Mouse (Mus musculus): Measurements from ENCODE around the gene Btf3. TPM values are rescaled to one million over a fixed set of nuclear protein-coding genes. Genes with fewer than 3 reads are reported as not detected.

Btf3 gene
- polyA plus RNA-seq (2012; fragmentation: generic; extraction: Trizol) = 1,114 TPM
- long read RNA-seq, experiment 1, transcript Btf3-204 (5 exons, 780 nt) = minor isoform, 6 of 603 reads
- long read RNA-seq, experiment 1, transcript Btf3-201 (6 exons, 1,091 nt) = minor isoform, 8 of 603 reads
- long read RNA-seq, experiment 1, transcript Btf3-205 (6 exons, 888 nt) = major isoform, 555 of 603 reads
- long read RNA-seq, experiment 1, transcript Btf3-202 (2 exons, 839 nt) = minor isoform, 6 of 603 reads
- long read RNA-seq, experiment 1, partial matches to known transcripts = 19 of 603 reads
- long read RNA-seq, experiment 1, other reads (novel, unspliced or antisense) = 9 of 603 reads
- long read RNA-seq, experiment 2, transcript Btf3-205 (6 exons, 888 nt) = major isoform, 268 of 272 reads
- long read RNA-seq, experiment 2, partial matches to known transcripts = 0 of 272 reads
- long read RNA-seq, experiment 2, other reads (novel, unspliced or antisense) = 3 of 272 reads

DNA sequence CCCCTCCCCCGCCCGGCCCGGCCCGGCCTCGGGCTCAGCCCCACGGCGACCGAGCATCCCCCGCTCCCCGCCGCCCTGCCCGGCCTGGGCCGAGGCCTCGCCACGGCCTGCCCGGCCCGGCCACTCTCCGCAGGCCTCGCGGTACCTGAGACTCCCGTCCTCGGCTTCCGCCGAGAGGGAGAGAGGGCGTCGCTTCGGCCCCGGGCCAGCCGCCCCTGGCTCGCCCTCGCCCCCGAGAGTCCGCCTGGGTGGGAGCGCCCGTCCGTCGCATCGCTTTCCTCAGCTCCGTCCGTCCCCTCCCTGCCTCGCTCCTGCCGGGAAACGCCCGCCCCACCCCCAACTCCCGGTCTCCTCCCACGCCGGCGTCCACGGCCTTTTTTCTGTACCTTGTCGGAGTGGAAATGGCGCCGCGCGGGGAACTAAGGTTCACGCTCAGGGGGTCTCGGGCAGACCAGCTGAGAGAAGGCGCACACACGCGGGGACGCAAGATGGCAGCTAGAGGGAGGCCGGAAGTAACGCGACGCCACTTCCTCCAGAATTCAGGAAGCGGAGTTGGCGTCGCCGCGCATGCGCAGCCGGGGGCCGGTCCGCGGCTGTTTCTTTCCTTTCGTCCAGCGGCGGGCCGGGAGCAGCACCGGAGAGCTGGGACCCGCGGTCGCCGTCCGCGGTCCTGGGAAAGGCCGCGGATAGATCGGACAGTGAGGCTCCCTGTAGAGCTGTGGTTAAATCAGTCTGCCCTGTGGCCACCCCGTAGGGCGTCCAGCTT lies at the start of gene Btf3:
Btf3 (minus strand) TSS at position 527 of the 766 bp plus-strand sequence.
- H3K4me3 ChIP-seq (ENCODE audit: insufficient read depth, poor library complexity, severe bottlenecking) = peak within 1 kb of the TSS; percentile 92
- H3K27me3 ChIP-seq (ENCODE audit: control insufficient read depth, insufficient read depth, insufficient read length) = no peaks in the 10 kb centered on the region
- H3ac ChIP-seq (ENCODE audit: control insufficient read depth, insufficient read length, low read depth) = peak within 1 kb of the TSS; percentile 97
- peaks cover 55% of the 10 kb centered on the region for H3K79me2 ChIP-seq (ENCODE audit: control insufficient read depth, insufficient read depth)
- no peak for TF ChIP-seq CEBPB (IDR thresholded peaks at IDR 0.05; ENCODE audit: low read depth)
- TF ChIP-seq USF1 (IDR thresholded peaks at IDR 0.05; ENCODE audit: low read depth) = no peak
- H3K79me3 ChIP-seq (ENCODE audit: low read depth) = peaks cover 50% of the 10 kb centered on the region
- peaks cover 44% of the 10 kb centered on the region for H3K36me3 ChIP-seq (ENCODE audit: control insufficient read depth, insufficient read depth)

DNA sequence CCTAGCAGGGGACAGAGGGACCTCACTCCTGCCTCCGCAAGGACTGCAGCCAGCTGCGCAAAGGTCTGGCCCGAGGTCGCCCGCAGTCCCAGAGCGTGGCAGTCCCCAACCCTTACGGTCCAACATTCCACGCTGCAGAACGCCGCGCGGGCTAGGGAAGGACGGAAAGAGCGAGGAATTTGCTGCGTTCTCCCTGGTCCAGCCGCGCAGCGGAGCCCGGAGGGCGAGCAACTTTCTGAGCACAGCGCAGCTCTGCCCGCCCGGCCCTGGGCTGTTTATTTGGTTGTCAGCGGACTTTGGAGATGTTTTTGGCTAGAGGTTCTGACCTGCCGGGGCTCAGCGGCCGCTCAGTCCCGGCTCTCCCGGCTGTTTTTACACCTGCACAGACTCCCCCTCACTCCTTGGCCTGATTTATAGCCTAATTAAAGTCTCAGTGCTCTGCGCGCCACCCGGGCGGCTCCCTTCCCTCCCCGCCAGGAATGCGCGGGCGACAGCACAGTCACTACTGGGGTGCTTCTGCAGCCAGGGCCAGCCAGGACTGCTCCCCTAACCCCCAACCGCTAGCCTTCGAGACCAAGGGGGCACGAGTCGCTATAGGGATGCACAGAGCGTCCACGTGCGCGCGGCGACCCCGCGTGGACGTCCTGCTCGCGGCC lies 49.1 kb upstream of the Btf3 start:
- H3K79me3 ChIP-seq (ENCODE audit: low read depth) = no peaks in the 10 kb centered on the region
- peak overlapping the region; percentile 57 for H3ac ChIP-seq (ENCODE audit: control insufficient read depth, insufficient read length, low read depth)
- H3K27me3 ChIP-seq (ENCODE audit: control insufficient read depth, insufficient read depth, insufficient read length) = peaks cover 44% of the 10 kb centered on the region
- no peak overlapping the region for H3K4me3 ChIP-seq (ENCODE audit: insufficient read depth, poor library complexity, severe bottlenecking)
- TF ChIP-seq CTCF (IDR thresholded peaks at IDR 0.05; ENCODE audit: control insufficient read depth, insufficient read depth, insufficient read length) (no peak), FOSL1 (IDR thresholded peaks at IDR 0.05; ENCODE audit: insufficient read depth, low read length, poor library complexity, severe bottlenecking) (no peak), MAX (IDR thresholded peaks at IDR 0.05) (no peak)
- H3K79me2 ChIP-seq (ENCODE audit: control insufficient read depth, insufficient read depth) = no peaks in the 10 kb centered on the region
- H3K36me3 ChIP-seq (ENCODE audit: control insufficient read depth, insufficient read depth) = no peaks in the 10 kb centered on the region

DNA sequence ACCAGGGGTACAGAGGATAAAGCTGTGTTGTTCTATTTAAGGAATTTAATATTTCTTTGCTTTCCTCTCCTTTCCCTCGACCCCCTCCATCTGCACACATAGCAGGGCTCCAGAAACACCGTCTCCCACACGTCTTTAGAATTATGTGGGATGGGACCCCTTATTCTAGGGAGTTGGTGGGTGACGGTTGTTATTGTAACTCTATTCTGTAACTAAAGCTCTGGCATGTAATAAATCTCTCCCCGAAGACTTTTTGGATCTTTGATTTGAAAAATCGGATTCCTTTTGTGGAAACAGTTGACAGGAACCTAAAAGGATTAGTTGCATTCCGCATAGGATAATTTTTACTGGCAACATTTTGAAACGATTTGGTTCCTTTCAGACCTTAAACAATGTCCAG lies 48.3 kb upstream of the Btf3 start:
- Histone ChIP-seq H3K36me3 (ENCODE audit: control insufficient read depth, insufficient read depth) (no peaks in the 10 kb centered on the region), H3K4me3 (ENCODE audit: insufficient read depth, poor library complexity, severe bottlenecking) (no peak overlapping the region), H3K27me3 (ENCODE audit: control insufficient read depth, insufficient read depth, insufficient read length) (peaks cover 45% of the 10 kb centered on the region), H3ac (ENCODE audit: control insufficient read depth, insufficient read length, low read depth) (no peak overlapping the region), H3K79me3 (ENCODE audit: low read depth) (no peaks in the 10 kb centered on the region), H3K79me2 (ENCODE audit: control insufficient read depth, insufficient read depth) (no peaks in the 10 kb centered on the region)
- no peak for TF ChIP-seq MYOD1 (IDR thresholded peaks at IDR 0.05; ENCODE audit: control insufficient read depth, insufficient read length, low read depth)
- no peak for TF ChIP-seq USF1 (IDR thresholded peaks at IDR 0.05; ENCODE audit: low read depth)
- no peak for TF ChIP-seq MAX (IDR thresholded peaks at IDR 0.05)
- TF ChIP-seq CEBPB (IDR thresholded peaks at IDR 0.05; ENCODE audit: low read depth) = no peak
- TF ChIP-seq FOSL1 (IDR thresholded peaks at IDR 0.05; ENCODE audit: insufficient read depth, low read length, poor library complexity, severe bottlenecking) = no peak
- TF ChIP-seq CTCF (IDR thresholded peaks at IDR 0.05; ENCODE audit: control insufficient read depth, insufficient read depth, insufficient read length) = no peak

DNA sequence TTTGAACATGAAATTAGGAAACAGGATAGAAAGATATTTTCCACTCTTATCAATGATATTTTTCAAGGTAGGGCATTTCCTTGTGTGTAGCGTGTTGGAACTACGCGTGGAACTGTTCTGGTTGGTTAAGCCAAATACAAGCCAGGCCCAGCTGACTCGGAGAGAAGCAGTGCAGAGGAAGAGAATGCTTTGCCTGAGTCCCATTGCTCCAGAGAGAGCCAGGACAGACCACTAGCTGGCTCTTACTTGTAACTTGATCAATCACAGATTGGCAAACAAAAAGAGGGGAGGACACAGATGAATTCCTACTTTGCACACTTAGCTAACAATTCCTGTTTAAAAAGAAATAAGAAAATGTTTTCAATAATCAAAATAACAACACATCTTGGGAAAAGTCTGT lies 46.2 kb upstream of the Btf3 start:
- H3K27me3 ChIP-seq (ENCODE audit: control insufficient read depth, insufficient read depth, insufficient read length) = peaks cover 60% of the 10 kb centered on the region
- H3ac ChIP-seq (ENCODE audit: control insufficient read depth, insufficient read length, low read depth) = no peak overlapping the region
- H3K36me3 ChIP-seq (ENCODE audit: control insufficient read depth, insufficient read depth) = no peaks in the 10 kb centered on the region

DNA sequence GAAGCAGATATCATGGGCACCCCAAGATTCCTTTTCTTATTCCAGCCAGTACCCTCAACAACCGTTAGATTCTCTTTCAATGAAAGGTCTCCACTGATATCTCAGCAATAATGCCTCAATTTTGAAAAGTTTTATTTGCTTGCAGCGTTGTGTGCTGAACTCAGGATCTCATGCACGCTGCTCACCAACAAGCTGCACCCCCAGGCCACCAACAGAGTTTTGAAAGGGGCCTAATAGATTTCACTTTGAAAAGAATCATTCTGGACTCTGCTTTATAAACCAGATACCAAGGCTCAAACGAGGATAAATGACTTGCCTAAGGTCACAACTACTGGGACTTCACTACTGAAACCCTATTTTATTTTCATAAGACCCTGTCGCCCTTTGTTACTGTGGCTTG lies 44.4 kb upstream of the Btf3 start:
- no peak overlapping the region for H3ac ChIP-seq (ENCODE audit: control insufficient read depth, insufficient read length, low read depth)
- no peaks in the 10 kb centered on the region for H3K36me3 ChIP-seq (ENCODE audit: control insufficient read depth, insufficient read depth)
- H3K4me3 ChIP-seq (ENCODE audit: insufficient read depth, poor library complexity, severe bottlenecking) = no peak overlapping the region
- TF ChIP-seq FOSL1 (IDR thresholded peaks at IDR 0.05; ENCODE audit: insufficient read depth, low read length, poor library complexity, severe bottlenecking) (no peak), MYOD1 (IDR thresholded peaks at IDR 0.05; ENCODE audit: control insufficient read depth, insufficient read length, low read depth) (no peak), USF1 (IDR thresholded peaks at IDR 0.05; ENCODE audit: low read depth) (no peak), CTCF (IDR thresholded peaks at IDR 0.05; ENCODE audit: control insufficient read depth, insufficient read depth, insufficient read length) (no peak), MYOG (IDR thresholded peaks at IDR 0.05; ENCODE audit: control insufficient read depth, extremely low read depth, insufficient read length) (no peak), MAX (IDR thresholded peaks at IDR 0.05) (no peak), CEBPB (IDR thresholded peaks at IDR 0.05; ENCODE audit: low read depth) (no peak)
- no peaks in the 10 kb centered on the region for H3K79me2 ChIP-seq (ENCODE audit: control insufficient read depth, insufficient read depth)
- H3K79me3 ChIP-seq (ENCODE audit: low read depth) = no peaks in the 10 kb centered on the region
- H3K27me3 ChIP-seq (ENCODE audit: control insufficient read depth, insufficient read depth, insufficient read length) = peaks cover 54% of the 10 kb centered on the region

More for the DNA sequence above, 46.2 kb upstream of the Btf3 start:
- H3K79me3 ChIP-seq (ENCODE audit: low read depth) = no peaks in the 10 kb centered on the region
- TF ChIP-seq MAX (IDR thresholded peaks at IDR 0.05) = no peak
- TF ChIP-seq FOSL1 (IDR thresholded peaks at IDR 0.05; ENCODE audit: insufficient read depth, low read length, poor library complexity, severe bottlenecking) = no peak
- TF ChIP-seq CEBPB (IDR thresholded peaks at IDR 0.05; ENCODE audit: low read depth) = no peak
- no peak for TF ChIP-seq USF1 (IDR thresholded peaks at IDR 0.05; ENCODE audit: low read depth)
- no peak for TF ChIP-seq CTCF (IDR thresholded peaks at IDR 0.05; ENCODE audit: control insufficient read depth, insufficient read depth, insufficient read length)
- TF ChIP-seq MYOG (IDR thresholded peaks at IDR 0.05; ENCODE audit: control insufficient read depth, extremely low read depth, insufficient read length) = no peak
- no peak for TF ChIP-seq MYOD1 (IDR thresholded peaks at IDR 0.05; ENCODE audit: control insufficient read depth, insufficient read length, low read depth)
- no peak overlapping the region for H3K4me3 ChIP-seq (ENCODE audit: insufficient read depth, poor library complexity, severe bottlenecking)
- H3K79me2 ChIP-seq (ENCODE audit: control insufficient read depth, insufficient read depth) = no peaks in the 10 kb centered on the region
